Comparison of ENCODE assay signal across 19 mouse cellular contexts in genomic region chr12:31920464-31921405, GRCm38 (mm10). TPM values are rescaled to one million over a fixed set of nuclear protein-coding genes. Genes with fewer than 3 reads are reported as not detected.
DNase-seq lines count a peak whose midpoint lies in the region; ATAC-seq and TF ChIP-seq lines count a peak whose summit lies in the region.
"Had no signal": no experiment of that assay in that cellular context is flagged by ENCODE, and none has a peak within 500 bp of the region (broad histone marks: within the 10 kb centered on the region; RNA-seq: fewer than 3 reads in every experiment).

No protein-coding gene starts in this region.

- peaks cover 26% of the 10 kb centered on the region for H3K36me3 ChIP-seq in hindbrain, embryonic 13.5 days
- H3K36me3 ChIP-seq in hindbrain, postnatal 0 days (ENCODE audit: insufficient read depth, low read length) = peaks cover 12% of the 10 kb centered on the region; the same call in 1 of the 2 replicates
- H3K36me3 ChIP-seq in midbrain, embryonic 11.5 days (ENCODE audit: control insufficient read depth, insufficient read depth, low read length) = peaks cover 3% of the 10 kb centered on the region; the same call in 1 of the 2 replicates
- peaks cover 3% of the 10 kb centered on the region; the same call in 1 of the 2 replicates for H3K36me3 ChIP-seq in midbrain, postnatal 0 days (ENCODE audit: insufficient read depth, low read length)
- H3K36me3 ChIP-seq in limb, embryonic 10.5 days = peaks cover 23% of the 10 kb centered on the region

- peak overlapping the region; percentile 30; the same call in 1 of the 2 replicates for H3K9ac ChIP-seq in hindbrain, embryonic 13.5 days
- H3K9ac ChIP-seq in hindbrain, postnatal 0 days (replicated peaks; ENCODE audit: low read length) = no peak overlapping the region
- H3K9ac ChIP-seq in midbrain, embryonic 11.5 days (ENCODE audit: low read length) = no peak overlapping the region
- no peak overlapping the region for H3K9ac ChIP-seq in midbrain, postnatal 0 days (replicated peaks; ENCODE audit: low read length, poor library complexity, severe bottlenecking)
- H3K9ac ChIP-seq: embryonic facial prominence, embryonic 13.5 days; liver, embryonic 14.5 days; neural tube, embryonic 12.5 days had no signal

- H3K9me3 ChIP-seq in hindbrain, embryonic 13.5 days = no peaks in the 10 kb centered on the region
- H3K9me3 ChIP-seq in hindbrain, postnatal 0 days (ENCODE audit: low read length) = no peaks in the 10 kb centered on the region
- H3K9me3 ChIP-seq in midbrain, embryonic 11.5 days (ENCODE audit: control insufficient read depth, low read length) = no peaks in the 10 kb centered on the region
- no peaks in the 10 kb centered on the region for H3K9me3 ChIP-seq in midbrain, postnatal 0 days (ENCODE audit: low read length)
- no peaks in the 10 kb centered on the region for H3K9me3 ChIP-seq in limb, embryonic 10.5 days (replicated peaks)
- H3K9me3 ChIP-seq: embryonic facial prominence, embryonic 13.5 days; G1E; neural tube, embryonic 12.5 days had no signal

- H3K27me3 ChIP-seq in hindbrain, embryonic 13.5 days = no peaks in the 10 kb centered on the region
- no peaks in the 10 kb centered on the region for H3K27me3 ChIP-seq in hindbrain, postnatal 0 days (ENCODE audit: insufficient read depth, low read length)
- no peaks in the 10 kb centered on the region for H3K27me3 ChIP-seq in midbrain, embryonic 11.5 days (ENCODE audit: control insufficient read depth, insufficient read depth, low read length)
- no peaks in the 10 kb centered on the region for H3K27me3 ChIP-seq in midbrain, postnatal 0 days (ENCODE audit: insufficient read depth, low read length)
- no peaks in the 10 kb centered on the region for H3K27me3 ChIP-seq in limb, embryonic 10.5 days (ENCODE audit: low read depth, poor library complexity, severe bottlenecking)
- H3K27me3 ChIP-seq: embryonic facial prominence, embryonic 13.5 days; neural tube, embryonic 12.5 days had no signal

- no peak for DNase-seq in hindbrain, postnatal 0 days (ENCODE audit: low spot score)
- DNase-seq in midbrain, embryonic 11.5 days (ENCODE audit: low spot score, missing footprints) = peak; percentile 75
- DNase-seq in midbrain, postnatal 0 days (ENCODE audit: low spot score) = no peak
- DNase-seq in kidney, postnatal 25 days = peak; percentile 32 to 44
- peak; percentile 48 for DNase-seq in yolk sac, embryonic 10.5 days (ENCODE audit: low spot score)
- no peak for DNase-seq in urinary bladder, adult 18-20 months (ENCODE audit: low spot score in 2 of 2)
- DNase-seq in limb, embryonic 10.5 days (ENCODE audit: low spot score) = no peak
- DNase-seq: adrenal gland, postnatal 25 days; B cell, adult 2 months; heart, postnatal 36 days; lung, postnatal 36 days; midbrain, embryonic 14.5 days; thymus, postnatal 4 days had no signal

- no peak for TF ChIP-seq CTCF in hindbrain, postnatal 0 days (IDR thresholded peaks at IDR 0.05; ENCODE audit: low read depth)
- no peak for TF ChIP-seq CTCF in midbrain, postnatal 0 days (IDR thresholded peaks at IDR 0.05)

- WGBS in hindbrain, embryonic 13.5 days = 82% methylated on average over 18 of the region's 18 CpGs
- 78% methylated on average over 18 of the region's 18 CpGs for WGBS in hindbrain, postnatal 0 days
- 85% methylated on average over 18 of the region's 18 CpGs for WGBS in midbrain, embryonic 11.5 days
- WGBS in midbrain, postnatal 0 days = 81% methylated on average over 18 of the region's 18 CpGs
- WGBS in limb, embryonic 10.5 days = 89% methylated on average over 18 of the region's 18 CpGs

- H3K27ac ChIP-seq in hindbrain, embryonic 13.5 days = no peak overlapping the region
- H3K27ac ChIP-seq in hindbrain, postnatal 0 days = no peak overlapping the region
- H3K27ac ChIP-seq in midbrain, embryonic 11.5 days (ENCODE audit: low read depth, low read length) = no peak overlapping the region
- H3K27ac ChIP-seq in midbrain, postnatal 0 days (ENCODE audit: low read depth, low read length) = no peak overlapping the region
- H3K27ac ChIP-seq in limb, embryonic 10.5 days = no peak overlapping the region
- H3K27ac ChIP-seq: embryonic facial prominence, embryonic 13.5 days; liver, embryonic 14.5 days; neural tube, embryonic 12.5 days had no signal

- no peak for ATAC-seq in hindbrain, embryonic 13.5 days (ENCODE audit: low FRiP score)
- ATAC-seq in hindbrain, postnatal 0 days = no peak
- ATAC-seq in midbrain, embryonic 11.5 days (ENCODE audit: low FRiP score) = no peak
- no peak for ATAC-seq in midbrain, postnatal 0 days (ENCODE audit: low FRiP score)
- ATAC-seq: forebrain, embryonic 14.5 days had no signal

- no peak overlapping the region for H3K4me2 ChIP-seq in hindbrain, embryonic 13.5 days
- H3K4me2 ChIP-seq in hindbrain, postnatal 0 days (ENCODE audit: low read depth, low read length) = no peak overlapping the region
- H3K4me2 ChIP-seq in midbrain, embryonic 11.5 days = no peak overlapping the region
- H3K4me2 ChIP-seq in midbrain, postnatal 0 days (ENCODE audit: low read depth, low read length, poor library complexity, severe bottlenecking) = no peak overlapping the region
- H3K4me2 ChIP-seq: embryonic facial prominence, embryonic 13.5 days; neural tube, embryonic 12.5 days had no signal

- no peaks in the 10 kb centered on the region for H3K4me1 ChIP-seq in hindbrain, embryonic 13.5 days (replicated peaks)
- no peaks in the 10 kb centered on the region for H3K4me1 ChIP-seq in hindbrain, postnatal 0 days (ENCODE audit: insufficient read depth, low read length)
- H3K4me1 ChIP-seq in midbrain, embryonic 11.5 days (ENCODE audit: control insufficient read depth, insufficient read depth, low read length) = no peaks in the 10 kb centered on the region
- no peaks in the 10 kb centered on the region for H3K4me1 ChIP-seq in midbrain, postnatal 0 days (ENCODE audit: insufficient read depth, low read length)
- no peaks in the 10 kb centered on the region for H3K4me1 ChIP-seq in limb, embryonic 10.5 days
- H3K4me1 ChIP-seq: embryonic facial prominence, embryonic 13.5 days; neural tube, embryonic 12.5 days had no signal

- no peak overlapping the region for H3K4me3 ChIP-seq in hindbrain, embryonic 13.5 days
- no peak overlapping the region for H3K4me3 ChIP-seq in hindbrain, postnatal 0 days (ENCODE audit: low read length)
- H3K4me3 ChIP-seq in midbrain, embryonic 11.5 days (ENCODE audit: low read depth, low read length) = no peak overlapping the region
- no peak overlapping the region for H3K4me3 ChIP-seq in midbrain, postnatal 0 days (ENCODE audit: low read depth, low read length)
- no peak overlapping the region for H3K4me3 ChIP-seq in limb, embryonic 10.5 days
- H3K4me3 ChIP-seq: embryonic facial prominence, embryonic 13.5 days; neural tube, embryonic 12.5 days had no signal

RNA-seq across cellular contexts. Expression of gene Hbp1, which starts 29.6 kb away (rescaled TPM):
- 66.7 and 68.0 TPM in 2 replicates for polyA plus RNA-seq in hindbrain, embryonic 13.5 days (2015; fragmentation: Nextera tagmentation; extraction: Ambion mirVana)
- total RNA-seq in hindbrain, postnatal 0 days (2014; rRNA removed) = 49.7 and 50.5 TPM in 2 replicates
- polyA plus RNA-seq in hindbrain, postnatal 0 days (2015; fragmentation: Nextera tagmentation; extraction: Ambion mirVana) = 40.3 and 41.9 TPM in 2 replicates
- polyA plus RNA-seq in midbrain, embryonic 11.5 days (2014; fragmentation: Nextera tagmentation; extraction: Ambion mirVana) = 88.8 and 96.0 TPM in 2 replicates
- total RNA-seq in midbrain, postnatal 0 days (2014; rRNA removed) = 34.4 and 39.8 TPM in 2 replicates
- polyA plus RNA-seq in midbrain, postnatal 0 days (2015; fragmentation: Nextera tagmentation; extraction: Ambion mirVana) = 25.4 and 25.6 TPM in 2 replicates
- polyA plus RNA-seq in limb, embryonic 10.5 days (2016; fragmentation: Nextera tagmentation; extraction: Ambion mirVana) = 84.4 and 110 TPM in 2 replicates

Comparison
In these comparisons a context has a peak if more than half of its experiments do, and no peak if none do; other contexts are left out.
1. DNase-seq: peak in midbrain, embryonic 11.5 days (single experiment), kidney, postnatal 25 days (2 of 2) and yolk sac, embryonic 10.5 days (single experiment); none in hindbrain, postnatal 0 days (single experiment), midbrain, postnatal 0 days (single experiment), urinary bladder, adult 18-20 months (0 of 2) and limb, embryonic 10.5 days (single experiment).